Mouse (Mus musculus) neural tube, embryonic 12.5 days (tissue): Measurements from ENCODE around the gene Bhlhe23. TPM values are rescaled to one million over a fixed set of nuclear protein-coding genes. Genes with fewer than 3 reads are reported as not detected.
A peak's percentile ranks its signal among the peaks of the same experiment; 100 is the strongest.

ENCODE experiments used
- ATAC-seq: fragments of 200-750 bp; cut with Nextera tagmentation; 2 replicates; pipeline ENCODE4 v1.8.0; 2017; ENCODE audit warnings: low read depth, mild to moderate bottlenecking, moderate TSS enrichment, moderate library complexity; ENCODE audit not compliant: low FRiP score
- H3K27ac ChIP-seq: fragments of 300-500 bp; sonication (generic); 2 replicates; pipeline ENCODE4 v1.5.1; 2016
- H3K27me3 ChIP-seq: fragments of 300-500 bp; sonication (generic); replicated peaks from 2 replicates; pipeline ENCODE4 v1.6.1; 2016; ENCODE audit warnings: mild to moderate bottlenecking
- H3K36me3 ChIP-seq: fragments of 300-500 bp; sonication (generic); 2 replicates; pipeline ENCODE4 v1.6.1; 2016; ENCODE audit warnings: mild to moderate bottlenecking
- H3K4me1 ChIP-seq: fragments of 300-500 bp; sonication (generic); 2 replicates; pipeline ENCODE4 v1.6.1; 2016
- H3K4me2 ChIP-seq: fragments of 300-500 bp; sonication (generic); replicated peaks from 2 replicates; pipeline ENCODE4 v1.6.1; 2016; ENCODE audit warnings: mild to moderate bottlenecking
- H3K4me3 ChIP-seq: fragments of 300-500 bp; sonication (generic); 2 replicates; pipeline ENCODE4 v1.5.1; 2016
- H3K9ac ChIP-seq: fragments of 300-500 bp; sonication (generic); 2 replicates; pipeline ENCODE4 v1.6.1; 2016; ENCODE audit warnings: mild to moderate bottlenecking
- H3K9me3 ChIP-seq: fragments of 300-500 bp; sonication (generic); 2 replicates; pipeline ENCODE4 v1.6.1; 2016; ENCODE audit warnings: mild to moderate bottlenecking
- WGBS: fragments of 180-500 bp; shearing (Covaris S2); methylation state at CpG from one replicate; pipeline ENCODE4 v1.1.7; 2016; 5-methylcytosine and 5-hydroxymethylcytosine counted together
- polyA plus RNA-seq: library from polyadenylated mRNA; unstranded; fragments of >200 nt; fragmentation: Nextera tagmentation; extraction: Ambion mirVana; gene quantifications from 2 replicates; pipeline ENCODE4 v1.2.1, GENCODE M21; 2016

Bhlhe23 gene
- polyA plus RNA-seq: 7.1 and 8.2 TPM in 2 replicates

DNA sequence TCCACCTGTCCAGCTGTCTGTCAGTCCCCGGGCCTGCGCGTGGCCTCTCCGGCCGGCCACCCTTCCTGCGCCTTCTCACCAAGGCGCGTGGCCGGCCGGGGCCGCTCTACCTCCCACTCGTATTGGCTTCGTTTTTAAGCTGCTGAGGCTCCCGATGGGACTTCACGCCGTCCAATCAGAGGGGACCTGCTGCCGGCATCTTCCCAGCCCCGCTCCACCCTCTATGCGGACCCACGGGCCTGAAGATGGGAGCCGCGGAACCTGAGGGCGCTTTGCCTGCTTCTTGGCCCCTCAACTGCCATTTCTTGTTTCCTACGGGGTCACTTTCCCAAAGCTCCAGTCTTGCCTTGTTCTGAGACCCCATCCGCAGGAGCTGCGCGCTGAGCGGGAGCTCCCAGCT is at the start of gene Bhlhe23:
TSS of gene Bhlhe23 (minus strand) at position 108 of the 400 bp plus-strand sequence.
- ATAC-seq: peak; percentile 29; the same call in 1 of the 2 replicates
- Histone ChIP-seq H3K4me2 (peak within 1 kb of the TSS; percentile 56), H3K36me3 (no peaks in the 10 kb centered on the region), H3K4me1 (peaks cover 13% of the 10 kb centered on the region), H3K4me3 (peak within 1 kb of the TSS; percentile 31), H3K9me3 (no peaks in the 10 kb centered on the region), H3K9ac (peak within 1 kb of the TSS; percentile 29; the same call in 1 of the 2 replicates), H3K27me3 (peaks cover 82% of the 10 kb centered on the region), H3K27ac (no peak within 1 kb of the TSS)
- under 1% methylated on average over 28 of the region's 28 CpGs for WGBS

DNA sequence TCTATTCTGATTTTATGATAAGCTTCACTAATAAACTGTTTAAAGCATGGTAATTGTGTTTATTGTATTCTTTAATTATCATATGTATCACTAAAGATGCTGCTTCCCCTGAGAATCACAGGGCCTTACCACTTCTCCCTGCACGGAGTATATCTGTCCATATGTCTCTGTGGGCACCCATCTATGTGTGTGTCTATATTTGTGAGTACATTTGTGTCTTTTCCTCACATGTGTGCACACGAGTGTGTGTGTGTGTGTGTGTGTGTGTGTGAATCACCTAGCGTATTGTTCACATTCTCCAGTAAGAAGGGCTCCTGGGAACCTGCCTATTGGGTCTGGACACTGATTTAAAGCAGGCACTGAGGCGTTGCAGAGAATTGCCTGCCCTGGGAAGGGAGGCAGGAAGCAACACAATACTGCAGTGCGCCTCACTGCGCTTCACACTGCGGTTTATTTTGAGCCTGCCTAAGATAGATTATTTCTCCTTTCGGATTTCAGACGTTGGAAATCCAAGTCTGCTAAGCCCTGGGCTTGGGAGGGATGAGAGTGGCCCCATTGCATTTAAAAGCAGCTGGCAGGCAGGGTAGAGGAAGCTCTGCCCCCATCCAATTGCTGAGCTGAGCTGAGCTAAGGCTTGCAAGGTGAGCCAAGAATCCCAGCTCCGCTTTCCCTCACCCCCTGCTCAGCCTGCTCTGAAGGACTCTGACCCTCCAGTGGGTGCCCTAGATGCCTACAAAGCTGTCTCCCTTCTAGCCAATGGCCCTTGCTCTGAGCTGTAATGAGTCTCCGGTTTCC is 48.6 kb upstream of the Bhlhe23 start:
- Histone ChIP-seq H3K9me3 (no peaks in the 10 kb centered on the region), H3K4me1 (peaks cover 12% of the 10 kb centered on the region; the same call in 1 of the 2 replicates), H3K4me2 (no peak overlapping the region), H3K27ac (peak overlapping the region; percentile 75), H3K36me3 (no peaks in the 10 kb centered on the region), H3K4me3 (no peak overlapping the region), H3K9ac (0 out of 2 replicates have a peak overlapping the region, but pooled peaks have one; percentile 5), H3K27me3 (no peaks in the 10 kb centered on the region)
- 39% methylated on average over 11 of the region's 11 CpGs for WGBS
- ATAC-seq: peak; percentile 67

DNA sequence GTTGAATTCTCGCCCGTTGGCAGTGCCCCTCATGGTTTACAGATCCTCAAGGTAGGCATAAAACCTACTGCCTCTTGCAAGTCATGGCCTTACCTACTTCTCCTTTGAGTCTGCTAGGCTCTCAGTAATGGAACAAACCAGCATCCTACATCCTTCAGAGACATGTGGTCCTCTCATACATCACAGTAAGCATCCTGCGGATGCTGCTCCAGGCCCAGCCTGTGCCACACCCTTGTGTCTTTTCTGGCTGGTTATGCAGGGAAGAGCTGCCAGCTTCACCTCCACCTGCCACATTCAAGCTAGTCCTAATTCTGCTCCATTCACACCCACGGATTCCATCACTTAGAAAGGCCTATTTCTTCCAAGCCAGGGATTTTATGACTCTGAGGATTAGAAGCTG is 48.0 kb upstream of the Bhlhe23 start:
- no peak overlapping the region for H3K27ac ChIP-seq
- no peak for ATAC-seq

GRCm38 (mm10) chr2:180824061-180824460 is 47.4 kb upstream of the Bhlhe23 start:
- H3K4me2 ChIP-seq: no peak overlapping the region
- no peak overlapping the region for H3K4me3 ChIP-seq
- peaks cover 12% of the 10 kb centered on the region; the same call in 1 of the 2 replicates for H3K4me1 ChIP-seq
- H3K36me3 ChIP-seq: no peaks in the 10 kb centered on the region
- no peaks in the 10 kb centered on the region for H3K9me3 ChIP-seq
- ATAC-seq: no peak
- no peak overlapping the region for H3K9ac ChIP-seq
- H3K27me3 ChIP-seq: no peaks in the 10 kb centered on the region
- H3K27ac ChIP-seq: no peak overlapping the region
- WGBS: 69% methylated on average over 4 of the region's 4 CpGs

More for the DNA sequence above, 48.0 kb upstream of the Bhlhe23 start:
- no peaks in the 10 kb centered on the region for H3K27me3 ChIP-seq
- no peaks in the 10 kb centered on the region for H3K36me3 ChIP-seq
- no peak overlapping the region for H3K4me3 ChIP-seq
- no peak overlapping the region for H3K9ac ChIP-seq
- no peak overlapping the region for H3K4me2 ChIP-seq
- peaks cover 12% of the 10 kb centered on the region; the same call in 1 of the 2 replicates for H3K4me1 ChIP-seq
- 71% methylated on average over 4 of the region's 4 CpGs for WGBS
- H3K9me3 ChIP-seq: no peaks in the 10 kb centered on the region

- no peak for ATAC-seq
- H3K36me3 ChIP-seq: no peaks in the 10 kb centered on the region
- no peaks in the 10 kb centered on the region for H3K27me3 ChIP-seq
- H3K4me2 ChIP-seq: no peak overlapping the region
- H3K4me3 ChIP-seq: no peak overlapping the region
- peaks cover 12% of the 10 kb centered on the region; the same call in 1 of the 2 replicates for H3K4me1 ChIP-seq
- no peak overlapping the region for H3K27ac ChIP-seq
- H3K9me3 ChIP-seq: no peaks in the 10 kb centered on the region
- H3K9ac ChIP-seq: no peak overlapping the region
- WGBS: 47% methylated on average over 6 of the region's 6 CpGs
Observed at GRCm38 (mm10) chr2:180822476-180822875, 45.8 kb upstream of the Bhlhe23 start.

DNA sequence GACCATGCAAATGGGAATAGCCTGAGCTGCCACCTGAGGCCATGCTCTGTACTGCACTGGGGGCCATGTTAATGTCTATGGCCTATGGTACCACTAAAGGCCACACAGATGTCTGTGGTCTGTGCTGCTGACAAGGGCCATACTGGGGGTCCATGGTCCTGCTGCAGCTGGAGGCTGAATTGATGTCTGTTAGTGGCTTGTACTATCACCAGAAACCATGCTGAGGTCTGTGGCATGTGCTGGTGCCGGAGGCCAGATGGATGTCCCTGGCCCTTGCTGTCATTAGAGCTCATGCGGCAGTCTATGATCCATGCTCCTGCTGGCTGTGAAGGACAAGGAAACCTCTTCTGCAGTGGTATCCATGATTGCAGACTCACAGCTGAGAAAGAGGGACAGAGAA is 42.8 kb upstream of the Bhlhe23 start:
- 73% methylated on average over 2 of the region's 2 CpGs for WGBS
- H3K4me2 ChIP-seq: no peak overlapping the region
- ATAC-seq: no peak; the same call in 1 of the 2 replicates

GRCm38 (mm10) chr2:180816440-180817065 is 39.9 kb upstream of the Bhlhe23 start:
- H3K36me3 ChIP-seq: no peaks in the 10 kb centered on the region
- H3K9me3 ChIP-seq: no peaks in the 10 kb centered on the region
- ATAC-seq: no peak
- H3K4me3 ChIP-seq: no peak overlapping the region
- H3K4me2 ChIP-seq: no peak overlapping the region
- H3K4me1 ChIP-seq: no peaks in the 10 kb centered on the region
- 0 out of 2 replicates have a peak overlapping the region, but pooled peaks have one; percentile 3 for H3K9ac ChIP-seq
- H3K27ac ChIP-seq: no peak overlapping the region
- no peaks in the 10 kb centered on the region for H3K27me3 ChIP-seq
- 64% methylated on average over 6 of the region's 6 CpGs for WGBS

More for the DNA sequence above, 42.8 kb upstream of the Bhlhe23 start:
- H3K9ac ChIP-seq: no peak overlapping the region
- no peak overlapping the region for H3K4me3 ChIP-seq
- H3K36me3 ChIP-seq: no peaks in the 10 kb centered on the region
- H3K27me3 ChIP-seq: no peaks in the 10 kb centered on the region
- no peak overlapping the region for H3K27ac ChIP-seq
- no peaks in the 10 kb centered on the region for H3K9me3 ChIP-seq
- no peaks in the 10 kb centered on the region for H3K4me1 ChIP-seq

GRCm38 (mm10) chr2:180813982-180814568 is 37.4 kb upstream of the Bhlhe23 start:
- Histone ChIP-seq H3K4me2 (no peak overlapping the region), H3K4me3 (no peak overlapping the region), H3K9ac (no peak overlapping the region), H3K27ac (no peak overlapping the region), H3K9me3 (no peaks in the 10 kb centered on the region), H3K36me3 (no peaks in the 10 kb centered on the region), H3K27me3 (no peaks in the 10 kb centered on the region), H3K4me1 (no peaks in the 10 kb centered on the region)
- WGBS: 73% methylated on average over 4 of the region's 4 CpGs
- no peak for ATAC-seq

DNA sequence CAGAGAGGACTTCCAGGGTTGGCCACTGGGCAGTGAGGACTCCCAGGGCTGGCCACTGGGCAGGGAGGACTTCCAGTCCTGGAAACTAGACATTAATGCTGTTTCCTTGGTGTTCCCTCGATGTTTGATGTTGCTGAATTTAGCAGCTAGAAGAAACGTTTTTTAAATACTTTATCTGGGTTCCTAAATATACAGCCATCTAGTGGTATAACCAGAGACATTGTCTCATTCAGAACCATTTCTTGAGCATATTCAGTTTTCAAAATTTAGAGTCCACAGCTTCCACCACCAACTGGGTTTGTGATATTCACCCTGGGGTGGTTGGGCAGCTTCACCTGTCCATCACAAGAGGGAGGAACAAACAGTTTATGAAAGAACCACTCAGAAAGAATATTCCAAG is 34.3 kb upstream of the Bhlhe23 start:
- Histone ChIP-seq H3K27ac (no peak overlapping the region), H3K4me3 (no peak overlapping the region), H3K9ac (no peak overlapping the region), H3K36me3 (no peaks in the 10 kb centered on the region), H3K27me3 (no peaks in the 10 kb centered on the region), H3K9me3 (no peaks in the 10 kb centered on the region), H3K4me2 (no peak overlapping the region), H3K4me1 (no peaks in the 10 kb centered on the region)
- ATAC-seq: no peak
- 62% methylated on average over 2 of the region's 2 CpGs for WGBS

DNA sequence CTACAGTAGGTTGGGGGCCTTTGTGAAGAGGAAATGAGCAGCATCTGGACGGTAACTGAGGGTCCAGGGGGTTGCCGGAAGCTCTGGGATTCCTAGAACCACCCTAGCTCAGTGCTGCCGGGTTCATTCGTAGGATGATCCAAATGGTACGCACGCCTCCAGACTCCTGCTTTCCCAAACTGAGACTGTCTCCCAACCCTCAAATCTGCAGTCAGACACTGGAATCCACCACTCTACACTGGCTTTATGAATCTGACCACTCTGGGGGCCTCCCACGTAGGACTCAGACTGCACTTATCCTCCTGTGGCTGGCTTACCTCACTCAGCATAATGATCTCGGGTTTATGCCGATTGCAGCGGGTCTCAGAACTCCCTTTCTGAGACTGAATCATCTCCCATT is 32.8 kb upstream of the Bhlhe23 start:
- Histone ChIP-seq H3K36me3 (no peaks in the 10 kb centered on the region), H3K4me2 (no peak overlapping the region), H3K9me3 (no peaks in the 10 kb centered on the region), H3K4me3 (no peak overlapping the region), H3K4me1 (peaks cover 7% of the 10 kb centered on the region; the same call in 1 of the 2 replicates), H3K27me3 (no peaks in the 10 kb centered on the region), H3K27ac (no peak overlapping the region), H3K9ac (no peak overlapping the region)
- no peak for ATAC-seq
- 81% methylated on average over 10 of the region's 10 CpGs for WGBS

DNA sequence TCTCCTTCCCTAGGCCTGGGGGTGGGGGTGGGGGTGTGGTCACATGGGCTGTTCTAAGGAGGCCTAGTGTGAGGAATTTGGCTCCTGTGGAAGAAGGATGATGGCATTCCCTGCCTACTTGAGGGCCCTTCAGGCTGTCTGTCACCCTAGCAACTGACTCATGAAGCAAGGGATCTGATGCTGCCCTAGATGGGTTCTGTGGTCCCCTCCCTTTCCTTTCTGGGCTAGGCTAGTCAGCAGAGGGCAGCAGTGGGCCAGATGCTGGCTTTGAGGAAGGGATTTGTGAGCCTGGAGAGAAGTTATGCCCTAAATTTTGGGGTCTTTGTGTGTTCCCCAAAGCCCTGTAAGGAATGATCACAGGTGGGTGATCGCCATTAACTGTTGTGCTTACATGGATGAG is 29.3 kb upstream of the Bhlhe23 start:
- ATAC-seq: no peak
- Histone ChIP-seq H3K36me3 (no peaks in the 10 kb centered on the region), H3K4me2 (no peak overlapping the region), H3K9ac (no peak overlapping the region), H3K4me1 (peaks cover 8% of the 10 kb centered on the region; the same call in 1 of the 2 replicates), H3K4me3 (no peak overlapping the region), H3K27ac (no peak overlapping the region), H3K27me3 (no peaks in the 10 kb centered on the region), H3K9me3 (no peaks in the 10 kb centered on the region)
- 61% methylated on average over 1 of the region's 1 CpGs for WGBS

DNA sequence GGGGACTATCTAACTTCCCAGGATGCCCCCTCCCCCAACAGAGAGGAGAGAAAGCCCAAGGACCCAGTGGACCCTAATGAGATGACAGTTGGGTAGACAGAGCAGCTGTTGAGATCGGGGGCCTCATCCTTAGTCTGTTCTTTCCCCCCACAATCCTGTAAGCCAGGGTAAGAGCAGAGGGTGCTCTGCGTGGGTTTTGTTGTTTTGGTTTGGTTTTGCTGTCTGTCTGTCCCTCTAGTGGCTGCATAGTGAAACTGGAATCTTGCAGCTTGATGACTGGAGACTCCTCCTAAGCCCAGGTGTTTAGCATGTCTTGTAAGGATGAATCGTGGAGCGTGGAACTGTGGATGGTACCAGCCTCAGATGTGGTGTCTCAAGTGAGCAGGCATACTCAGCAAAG is 19.3 kb upstream of the Bhlhe23 start:
- Histone ChIP-seq H3K4me3 (no peak overlapping the region), H3K27ac (no peak overlapping the region), H3K36me3 (no peaks in the 10 kb centered on the region), H3K27me3 (no peaks in the 10 kb centered on the region), H3K4me2 (no peak overlapping the region), H3K9me3 (no peaks in the 10 kb centered on the region), H3K9ac (no peak overlapping the region), H3K4me1 (peaks cover 10% of the 10 kb centered on the region)
- WGBS: 62% methylated on average over 4 of the region's 4 CpGs
- no peak for ATAC-seq
